Mouse (Mus musculus) heart, embryonic 11.5 days (tissue): Measurements from ENCODE around the gene Fastkd3. TPM values are rescaled to one million over a fixed set of nuclear protein-coding genes. Genes with fewer than 3 reads are reported as not detected.

Experiments
- ATAC-seq: fragments of 200-750 bp; cut with Nextera tagmentation; replicated peaks from 2 replicates; pipeline ENCODE4 v1.8.0; 2017; ENCODE audit warnings: moderate library complexity; ENCODE audit not compliant: insufficient number of reproducible peaks, low FRiP score, low TSS enrichment
- H3K27ac ChIP-seq: fragments of 300-500 bp; sonication (generic); 2 replicates; pipeline ENCODE4 v1.5.1; 2014; ENCODE audit warnings: mild to moderate bottlenecking, low read depth, low read length
- H3K27me3 ChIP-seq: fragments of 300-500 bp; sonication (generic); 2 replicates; pipeline ENCODE4 v1.6.1; 2014; ENCODE audit warnings: mild to moderate bottlenecking, low read length, mixed read lengths; ENCODE audit not compliant: control insufficient read depth, insufficient read depth
- H3K36me3 ChIP-seq: fragments of 300-500 bp; sonication (generic); 2 replicates; pipeline ENCODE4 v1.6.1; 2014; ENCODE audit warnings: mild to moderate bottlenecking, low read length, moderate library complexity, mixed read lengths; ENCODE audit not compliant: control insufficient read depth, insufficient read depth
- H3K4me1 ChIP-seq: fragments of 300-500 bp; sonication (generic); 2 replicates; pipeline ENCODE4 v1.6.1; 2014; ENCODE audit warnings: low read length; ENCODE audit not compliant: control insufficient read depth, insufficient read depth
- H3K4me2 ChIP-seq: fragments of 300-500 bp; sonication (generic); 2 replicates; pipeline ENCODE4 v1.6.1; 2014; ENCODE audit warnings: mild to moderate bottlenecking, moderate library complexity
- H3K4me3 ChIP-seq: fragments of 300-500 bp; sonication (generic); 2 replicates; pipeline ENCODE4 v1.5.1; 2014; ENCODE audit warnings: low read depth, low read length
- H3K9ac ChIP-seq: fragments of 300-500 bp; sonication (generic); 2 replicates; pipeline ENCODE4 v1.6.1; 2014; ENCODE audit warnings: mild to moderate bottlenecking, low read depth, low read length, moderate library complexity
- H3K9me3 ChIP-seq: fragments of 300-500 bp; sonication (generic); replicated peaks from 2 replicates; pipeline ENCODE4 v1.6.1; 2016; ENCODE audit warnings: low read length; ENCODE audit not compliant: control insufficient read depth
- WGBS: fragments of 180-500 bp; shearing (Covaris S2); extraction: QIAGEN DNeasy Blood & Tissue Kit; methylation state at CpG from one replicate; pipeline ENCODE4 v1.1.7; 2014; ENCODE audit not compliant: insufficient replicate concordance; 5-methylcytosine and 5-hydroxymethylcytosine counted together
- polyA plus RNA-seq: library from polyadenylated mRNA; unstranded; fragments of >200 nt; fragmentation: Nextera tagmentation; extraction: Ambion mirVana; gene quantifications from 2 replicates; pipeline ENCODE4 v1.2.1, GENCODE M21; 2014

Gene Fastkd3
- polyA plus RNA-seq, 1 experiment from 2014 or later: 24.9 TPM

DNA sequence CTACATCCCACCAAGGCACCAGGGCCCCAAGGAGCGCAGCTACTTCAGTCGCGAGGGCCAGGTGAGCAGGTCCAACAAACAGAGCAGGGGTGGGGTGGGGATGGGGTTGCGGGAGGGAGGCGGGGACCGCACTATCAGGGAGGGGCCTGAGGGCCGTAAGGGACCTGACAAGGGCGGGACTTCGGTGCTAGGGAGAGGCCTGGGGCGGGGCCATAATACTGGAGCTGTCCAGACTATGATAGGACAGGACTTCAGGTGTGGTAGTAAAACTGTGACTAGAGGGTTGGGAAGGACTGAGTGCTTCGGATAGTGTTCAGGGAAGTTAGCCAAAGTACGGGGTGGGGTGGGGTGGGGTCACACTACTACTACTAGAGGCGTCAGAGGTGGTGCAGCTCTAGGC lies 15.6 kb downstream of the Fastkd3 start:
- Histone ChIP-seq H3K36me3 (peaks cover 3% of the 10 kb centered on the region), H3K4me1 (0 out of 2 replicates have a peak, but pooled peaks cover 4% of the 10 kb centered on the region), H3K27me3 (peaks cover 6% of the 10 kb centered on the region; the same call in 1 of the 2 replicates), H3K4me3 (0 out of 2 replicates have a peak overlapping the region, but pooled peaks have one; percentile 10), H3K9me3 (no peaks in the 10 kb centered on the region), H3K9ac (no peak overlapping the region), H3K27ac (no peak overlapping the region), H3K4me2 (peak overlapping the region; percentile 47)
- peak; percentile 33; the same call in 1 of the 2 replicates for ATAC-seq
- 12% methylated on average over 13 of the region's 13 CpGs for WGBS

DNA sequence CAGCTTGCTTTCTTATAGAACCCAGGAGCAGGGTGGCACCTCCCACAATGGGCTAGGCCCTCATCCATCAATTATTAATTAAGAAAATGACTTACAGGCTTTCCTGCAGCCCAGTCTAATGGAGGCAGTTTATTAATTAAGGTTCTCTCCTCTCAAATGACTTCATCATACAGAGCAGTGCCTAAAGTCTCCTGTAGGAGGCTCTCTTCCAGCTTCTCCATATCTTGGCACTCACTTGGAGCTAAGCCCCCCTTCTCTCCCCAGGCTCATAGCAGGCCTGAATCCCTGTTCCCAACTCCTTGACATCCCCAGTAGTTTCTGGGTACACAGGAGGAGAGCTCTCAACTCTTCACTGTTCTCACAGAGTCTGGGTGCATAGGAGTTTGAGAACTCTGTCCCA lies 16.9 kb downstream of the Fastkd3 start:
- ATAC-seq: no peak
- peaks cover 6% of the 10 kb centered on the region; the same call in 1 of the 2 replicates for H3K27me3 ChIP-seq
- no peaks in the 10 kb centered on the region for H3K36me3 ChIP-seq
- H3K4me1 ChIP-seq: 0 out of 2 replicates have a peak, but pooled peaks cover 4% of the 10 kb centered on the region
- H3K9me3 ChIP-seq: no peaks in the 10 kb centered on the region
- no peak overlapping the region for H3K4me3 ChIP-seq
- H3K27ac ChIP-seq: no peak overlapping the region
- no peak overlapping the region for H3K9ac ChIP-seq
- no peak overlapping the region for H3K4me2 ChIP-seq

DNA sequence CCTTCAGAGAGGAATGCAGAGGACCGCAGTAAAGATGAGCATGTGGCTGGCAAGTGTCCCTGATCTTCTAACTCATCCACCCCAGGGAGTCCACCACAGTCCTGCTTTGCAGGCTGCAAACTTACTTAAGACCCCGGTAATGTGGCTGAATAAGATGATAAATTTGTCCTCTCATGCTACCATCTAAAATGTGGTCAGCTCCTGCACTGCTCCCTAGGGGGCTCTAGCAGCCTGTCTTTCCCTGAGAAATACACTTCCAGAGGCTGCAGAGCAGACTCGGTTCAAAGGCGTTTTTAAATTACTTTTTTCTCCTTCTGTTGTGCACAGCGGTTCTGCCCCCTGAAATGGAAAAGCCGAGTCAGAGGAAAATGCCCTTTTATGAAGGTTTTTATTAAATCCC lies 19.1 kb downstream of the Fastkd3 start:
- H3K36me3 ChIP-seq: no peaks in the 10 kb centered on the region
- H3K9ac ChIP-seq: no peak overlapping the region
- no peak overlapping the region for H3K27ac ChIP-seq
- H3K4me1 ChIP-seq: 0 out of 2 replicates have a peak, but pooled peaks cover 4% of the 10 kb centered on the region
- H3K27me3 ChIP-seq: peaks cover 6% of the 10 kb centered on the region; the same call in 1 of the 2 replicates
- H3K4me3 ChIP-seq: no peak overlapping the region
- H3K4me2 ChIP-seq: no peak overlapping the region
- ATAC-seq: no peak
- no peaks in the 10 kb centered on the region for H3K9me3 ChIP-seq
- WGBS: 35% methylated on average over 6 of the region's 6 CpGs

DNA sequence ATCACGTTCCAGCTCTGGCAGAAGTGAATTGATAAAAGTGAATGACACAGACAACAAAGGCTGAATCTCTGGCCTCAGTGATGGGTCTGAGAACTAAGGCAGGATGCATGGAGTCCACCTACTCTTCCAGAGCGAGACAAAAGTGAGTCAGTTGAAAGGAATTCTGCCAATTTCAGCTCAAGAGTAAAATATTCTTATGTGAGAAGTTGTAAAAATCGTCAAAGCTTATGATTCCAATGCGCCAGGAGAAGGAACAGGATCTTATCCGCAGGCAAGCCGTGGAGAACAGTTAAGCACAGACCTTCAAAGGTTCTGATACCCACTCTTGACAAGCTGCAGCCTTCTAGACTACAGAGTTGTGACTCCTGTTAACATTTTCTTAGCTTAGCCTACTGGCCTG lies 21.1 kb downstream of the Fastkd3 start:
- WGBS: 66% methylated on average over 6 of the region's 6 CpGs
- H3K9ac ChIP-seq: no peak overlapping the region
- no peak overlapping the region for H3K27ac ChIP-seq
- H3K27me3 ChIP-seq: no peaks in the 10 kb centered on the region
- H3K4me3 ChIP-seq: no peak overlapping the region
- no peaks in the 10 kb centered on the region for H3K36me3 ChIP-seq
- H3K9me3 ChIP-seq: no peaks in the 10 kb centered on the region
- 0 out of 2 replicates have a peak, but pooled peaks cover 4% of the 10 kb centered on the region for H3K4me1 ChIP-seq
- no peak overlapping the region for H3K4me2 ChIP-seq
- no peak for ATAC-seq

DNA sequence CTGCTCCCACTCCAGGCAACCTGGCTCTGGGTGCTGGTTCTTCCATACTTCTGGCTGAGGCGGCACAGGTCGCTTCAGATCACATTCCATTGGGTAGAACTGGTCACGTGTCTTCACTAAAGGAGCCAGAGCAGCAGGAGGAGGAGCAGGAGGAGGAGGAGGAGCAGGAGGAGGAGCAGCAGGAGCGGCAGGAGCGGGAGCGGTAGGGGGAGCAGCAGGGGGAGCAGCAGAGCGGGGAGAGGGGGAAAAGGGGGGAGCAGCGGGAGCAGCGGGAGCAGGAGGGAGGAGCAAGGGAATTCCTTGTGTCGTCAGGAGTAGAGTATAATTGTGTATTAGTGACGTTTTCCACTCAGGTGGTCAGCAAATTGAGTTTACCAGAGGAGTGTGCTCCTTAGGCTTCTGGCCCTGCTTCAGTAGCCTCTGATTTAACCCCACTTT lies 23.7 kb downstream of the Fastkd3 start:
- Histone ChIP-seq H3K4me2 (peak overlapping the region; percentile 52), H3K27me3 (no peaks in the 10 kb centered on the region), H3K36me3 (no peaks in the 10 kb centered on the region), H3K4me3 (peak overlapping the region; percentile 20), H3K4me1 (0 out of 2 replicates have a peak, but pooled peaks cover 4% of the 10 kb centered on the region), H3K9me3 (no peaks in the 10 kb centered on the region), H3K27ac (no peak overlapping the region), H3K9ac (0 out of 2 replicates have a peak overlapping the region, but pooled peaks have one; percentile 4)
- ATAC-seq: peak; percentile 68; the same call in 1 of the 2 replicates
- 3% methylated on average over 9 of the region's 11 CpGs for WGBS

DNA sequence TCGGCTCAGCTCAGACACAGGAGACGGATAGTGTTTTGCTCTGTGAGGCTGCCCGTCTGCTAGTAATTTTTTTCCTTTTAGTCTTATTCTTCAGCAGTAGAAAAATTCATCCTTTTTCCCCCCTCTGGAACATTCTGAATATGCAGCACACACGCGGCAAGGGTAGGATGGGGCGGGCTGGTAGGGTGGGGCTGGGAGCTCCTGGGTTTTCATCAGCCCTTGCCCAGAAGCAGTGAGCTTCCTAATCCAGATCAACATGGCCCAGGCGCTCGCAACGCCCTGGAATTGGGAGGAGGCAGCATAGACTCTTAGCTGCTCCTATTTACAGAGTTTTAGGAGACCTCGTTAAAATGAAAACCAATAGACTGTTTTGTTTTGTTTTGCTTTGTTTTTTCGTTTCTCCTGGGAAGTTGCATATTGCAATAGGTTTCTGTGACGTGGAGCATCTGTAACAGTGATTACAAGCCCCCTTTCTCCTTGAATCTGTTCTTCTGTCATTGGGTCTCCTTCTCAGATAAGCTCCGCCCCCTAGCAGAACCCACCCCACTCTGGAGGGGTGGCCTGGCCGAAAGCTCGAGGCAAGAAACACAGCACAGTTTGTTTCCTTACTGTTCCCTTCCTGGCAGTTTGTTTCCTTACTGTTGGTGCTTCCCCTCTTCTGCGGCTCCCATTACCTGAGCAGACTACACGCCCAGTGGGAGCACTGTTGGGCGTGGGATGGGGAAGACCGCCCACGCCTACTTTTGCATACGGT lies 25.8 kb downstream of the Fastkd3 start:
- Histone ChIP-seq H3K4me1 (no peaks in the 10 kb centered on the region), H3K4me2 (peak overlapping the region; percentile 47), H3K36me3 (no peaks in the 10 kb centered on the region), H3K27me3 (no peaks in the 10 kb centered on the region), H3K4me3 (peak overlapping the region; percentile 14; the same call in 1 of the 2 replicates), H3K9me3 (no peaks in the 10 kb centered on the region), H3K9ac (no peak overlapping the region), H3K27ac (no peak overlapping the region)
- WGBS: 44% methylated on average over 21 of the region's 21 CpGs
- 0 out of 2 replicates have a peak, but pooled peaks have one; percentile 12 for ATAC-seq

DNA sequence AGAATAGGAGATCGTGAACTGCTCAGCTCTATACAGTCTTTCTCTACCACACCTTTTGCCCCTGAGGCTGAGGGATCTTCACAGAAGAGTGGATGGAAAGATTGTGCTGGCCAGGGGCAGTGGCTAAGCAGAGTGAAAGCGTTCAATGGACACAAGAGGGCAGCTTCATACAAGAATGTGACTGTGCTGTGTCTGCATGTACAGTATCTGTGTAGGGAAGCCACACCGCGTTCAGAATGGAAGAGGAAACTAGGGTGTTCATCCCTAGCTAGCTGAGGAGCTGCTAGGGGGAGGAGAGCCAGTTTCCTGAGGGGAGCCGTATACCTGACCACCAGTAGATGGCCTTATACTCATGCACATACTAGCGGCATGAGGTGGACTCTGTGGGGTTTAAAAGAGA lies 40.8 kb downstream of the Fastkd3 start:
- no peaks in the 10 kb centered on the region for H3K9me3 ChIP-seq
- no peaks in the 10 kb centered on the region for H3K4me1 ChIP-seq
- WGBS: 57% methylated on average over 6 of the region's 6 CpGs
- no peaks in the 10 kb centered on the region for H3K27me3 ChIP-seq
- H3K36me3 ChIP-seq: no peaks in the 10 kb centered on the region
- no peak for ATAC-seq
- no peak overlapping the region for H3K4me2 ChIP-seq
- H3K4me3 ChIP-seq: no peak overlapping the region
- H3K27ac ChIP-seq: no peak overlapping the region
- no peak overlapping the region for H3K9ac ChIP-seq

DNA sequence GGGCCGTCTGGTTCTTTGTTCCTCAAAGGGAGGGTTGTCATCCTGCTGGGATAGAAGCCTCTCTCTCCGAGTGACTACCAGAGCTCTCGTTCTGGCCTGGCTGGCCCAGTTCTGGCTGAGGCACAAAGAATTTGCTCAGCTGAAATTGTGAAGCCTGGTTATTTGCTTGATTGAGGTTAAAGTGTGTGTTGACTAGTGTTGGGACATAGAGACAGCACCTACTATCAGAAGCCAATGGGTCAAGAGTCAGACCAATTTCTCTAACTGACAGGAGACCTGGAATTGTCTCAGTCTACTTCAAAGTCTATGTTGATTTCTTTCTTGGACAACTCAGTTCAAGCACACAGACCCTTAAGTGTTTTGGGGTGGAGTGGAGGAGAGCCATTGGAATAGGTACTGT lies 45.0 kb downstream of the Fastkd3 start:
- H3K9me3 ChIP-seq: no peaks in the 10 kb centered on the region
- H3K4me2 ChIP-seq: no peak overlapping the region
- WGBS: 64% methylated on average over 3 of the region's 3 CpGs
- ATAC-seq: no peak
- no peaks in the 10 kb centered on the region for H3K27me3 ChIP-seq
- H3K9ac ChIP-seq: no peak overlapping the region
- H3K36me3 ChIP-seq: no peaks in the 10 kb centered on the region
- no peaks in the 10 kb centered on the region for H3K4me1 ChIP-seq
- no peak overlapping the region for H3K4me3 ChIP-seq
- no peak overlapping the region for H3K27ac ChIP-seq
